Mouse (Mus musculus) megakaryocyte, embryonic 14.5 days (primary cell): Measurements from ENCODE around the gene Olfr1369-ps1.

Source experiments
- FLI1 ChIP-seq: IDR thresholded peaks from 2 replicates; pipeline ENCODE4 v1.6.1; 2012; ENCODE audit warnings: low read length, inconsistent platforms, mixed read lengths
- GATA1 ChIP-seq: IDR thresholded peaks from 3 replicates; pipeline ENCODE4 v1.6.1; 2012; ENCODE audit warnings: mixed read lengths, low read length, inconsistent platforms, borderline replicate concordance

- TF ChIP-seq GATA1: no peak
- TF ChIP-seq FLI1: no peak
Measured at GRCm38 (mm10) chr13:21160041-21160511, 48.8 kb downstream of the Olfr1369-ps1 start.
